Mouse (Mus musculus): ENCODE data around the gene Draxin. TPM values are rescaled to one million over a fixed set of nuclear protein-coding genes. Genes with fewer than 3 reads are reported as not detected.

Draxin gene
- total and polyA plus RNA-seq, 3 experiments: 0.08 to 0.17 TPM; not detected in 1

- no peak for TF ChIP-seq BHLHE40 (IDR thresholded peaks at IDR 0.05; ENCODE audit: borderline replicate concordance, low read depth, low read length)
- no peak for TF ChIP-seq E2F4 (IDR thresholded peaks at IDR 0.05; ENCODE audit: borderline replicate concordance, low read depth, low read length)
- no peak for TF ChIP-seq ZKSCAN1 (IDR thresholded peaks at IDR 0.05; ENCODE audit: low read depth, low read length)
- TF ChIP-seq ELF1 (IDR thresholded peaks at IDR 0.05; ENCODE audit: low read depth, low read length): no peak
- TF ChIP-seq MAZ (IDR thresholded peaks at IDR 0.05; ENCODE audit: low read depth, low read length): no peak
- no peak for TF ChIP-seq UBTF (IDR thresholded peaks at IDR 0.05; ENCODE audit: borderline replicate concordance, insufficient read depth, low read depth, low read length)
- no peak for TF ChIP-seq ZMIZ1 (IDR thresholded peaks at IDR 0.05; ENCODE audit: low read depth, low read length)
- TF ChIP-seq GATA1 (IDR thresholded peaks at IDR 0.05; ENCODE audit: low read depth, low read length): no peak
- TF ChIP-seq SIN3A (IDR thresholded peaks at IDR 0.05; ENCODE audit: low read length): no peak
- no peak for TF ChIP-seq MAX (IDR thresholded peaks at IDR 0.05; ENCODE audit: low read length)
- TF ChIP-seq USF1 (IDR thresholded peaks at IDR 0.05; ENCODE audit: low read depth, low read length): no peak
- no peak for TF ChIP-seq CHD1 (IDR thresholded peaks at IDR 0.05; ENCODE audit: low read depth, low read length)
- no peak for TF ChIP-seq SMC3 (IDR thresholded peaks at IDR 0.05; ENCODE audit: low read depth, low read length)
- TF ChIP-seq USF2 (IDR thresholded peaks at IDR 0.05; ENCODE audit: borderline replicate concordance in 1 of 2, insufficient read depth in 1 of 2, low read depth in 1 of 2, low read length in 2 of 2): no peak
- TF ChIP-seq ZNF384 (IDR thresholded peaks at IDR 0.05; ENCODE audit: low read depth, low read length): no peak
- no peaks in the 10 kb centered on the region for H3K27me3 ChIP-seq (ENCODE audit: control insufficient read depth in 1 of 2, insufficient read depth in 2 of 2, low read length in 2 of 2)
- no peak overlapping the region for H3K4me3 ChIP-seq (ENCODE audit: control insufficient read depth in 1 of 2, insufficient read depth in 1 of 2, low read depth in 2 of 2, low read length in 2 of 2)
- H3K9me3 ChIP-seq (replicated peaks; ENCODE audit: insufficient read depth, low read length): no peaks in the 10 kb centered on the region
- H3K79me2 ChIP-seq (ENCODE audit: control insufficient read depth, insufficient read depth, low read length, poor library complexity): no peaks in the 10 kb centered on the region
- DNase-seq (ENCODE audit: low read depth, low spot score): no peak
- H3K4me1 ChIP-seq (ENCODE audit: control insufficient read depth in 1 of 2, insufficient read depth in 2 of 2, low read length in 2 of 2): peaks cover 0 to 2% of the 10 kb centered on the region in 2 experiments; a peak in 2 of 4 replicates
- no peak overlapping the region for H3K9ac ChIP-seq (ENCODE audit: control insufficient read depth, low read depth, low read length, poor library complexity, severe bottlenecking)
- no peak overlapping the region for H3K27ac ChIP-seq (ENCODE audit: control insufficient read depth, low read depth, low read length)
- H3K36me3 ChIP-seq (ENCODE audit: control insufficient read depth in 1 of 2, insufficient read depth in 2 of 2, low read length in 2 of 2): no peaks in the 10 kb centered on the region
These were observed 44.0 kb upstream of the Draxin start for GRCm38 (mm10) chr4:148174495-148174862.

- no peaks in the 10 kb centered on the region for H3K79me2 ChIP-seq (ENCODE audit: control insufficient read depth, insufficient read depth, low read length, poor library complexity)
- H3K27ac ChIP-seq (ENCODE audit: control insufficient read depth, low read depth, low read length): no peak overlapping the region
- no peak for DNase-seq (ENCODE audit: low read depth, low spot score)
- H3K36me3 ChIP-seq (ENCODE audit: control insufficient read depth in 1 of 2, insufficient read depth in 2 of 2, low read length in 2 of 2): no peaks in the 10 kb centered on the region
- peaks cover 0 to 2% of the 10 kb centered on the region in 2 experiments; a peak in 2 of 4 replicates for H3K4me1 ChIP-seq (ENCODE audit: control insufficient read depth in 1 of 2, insufficient read depth in 2 of 2, low read length in 2 of 2)
- H3K4me3 ChIP-seq (ENCODE audit: control insufficient read depth in 1 of 2, insufficient read depth in 1 of 2, low read depth in 2 of 2, low read length in 2 of 2): no peak overlapping the region
- TF ChIP-seq MYB (IDR thresholded peaks at IDR 0.05; ENCODE audit: low read depth, low read length) (no peak), MAFK (IDR thresholded peaks at IDR 0.05; ENCODE audit: borderline replicate concordance, low read depth, low read length) (no peak), MYC (IDR thresholded peaks at IDR 0.05; ENCODE audit: low read depth, low read length) (no peak), MAZ (IDR thresholded peaks at IDR 0.05; ENCODE audit: low read depth, low read length) (no peak), USF1 (IDR thresholded peaks at IDR 0.05; ENCODE audit: low read depth, low read length) (no peak), HCFC1 (IDR thresholded peaks at IDR 0.05; ENCODE audit: low read depth, low read length) (no peak), MXI1 (IDR thresholded peaks at IDR 0.05; ENCODE audit: low read depth, low read length) (no peak), ZC3H11A (IDR thresholded peaks at IDR 0.05; ENCODE audit: low read depth, low read length) (no peak), RAD21 (IDR thresholded peaks at IDR 0.05; ENCODE audit: low read depth, low read length) (no peak), JUND (IDR thresholded peaks at IDR 0.05; ENCODE audit: low read depth, low read length) (no peak), ZMIZ1 (IDR thresholded peaks at IDR 0.05; ENCODE audit: low read depth, low read length) (no peak), GABPA (IDR thresholded peaks at IDR 0.05; ENCODE audit: low read depth, low read length) (no peak), KAT2A (conservative IDR thresholded peaks at IDR 0.05; ENCODE audit: low read depth, low read length) (no peak), NELFE (IDR thresholded peaks at IDR 0.05; ENCODE audit: low read depth, low read length) (no peak), EP300 (IDR thresholded peaks at IDR 0.05; ENCODE audit: low read depth in 1 of 2, low read length in 2 of 2) (no peak), RCOR1 (IDR thresholded peaks at IDR 0.05; ENCODE audit: low read depth, low read length) (no peak), ZKSCAN1 (IDR thresholded peaks at IDR 0.05; ENCODE audit: low read depth, low read length) (no peak), SIN3A (IDR thresholded peaks at IDR 0.05; ENCODE audit: low read length) (no peak), GATA1 (IDR thresholded peaks at IDR 0.05; ENCODE audit: low read depth, low read length) (no peak)
- H3K9ac ChIP-seq (ENCODE audit: control insufficient read depth, low read depth, low read length, poor library complexity, severe bottlenecking): no peak overlapping the region
- H3K9me3 ChIP-seq (replicated peaks; ENCODE audit: insufficient read depth, low read length): no peaks in the 10 kb centered on the region
- H3K27me3 ChIP-seq (ENCODE audit: control insufficient read depth in 1 of 2, insufficient read depth in 2 of 2, low read length in 2 of 2): no peaks in the 10 kb centered on the region
These were observed 43.5 kb upstream of the Draxin start for GRCm38 (mm10) chr4:148173811-148174494.
